Mouse (Mus musculus) left cerebral cortex, postnatal 14 days (tissue): ENCODE data around the gene Il10rb. TPM values are rescaled to one million over a fixed set of nuclear protein-coding genes. Genes with fewer than 3 reads are reported as not detected.

Source experiments
- DNase-seq, 2 experiments: peaks; one replicate each; pipeline ENCODE4 v3.0.0; 2021 to 2022; ENCODE audit warnings: low spot score in 2 of 2, mixed read lengths in 1 of 2
- intact Hi-C: fragments of 180-260 bp; cut with DNase I; formaldehyde crosslinking; loops from one replicate; pipeline ENCODE4 v1.15.1; 2025
- long read RNA-seq, 2 experiments: library from polyadenylated mRNA; stranded (forward); transcript quantifications; one replicate each; pipeline ENCODE4 v2.0.0; 2021
- total RNA-seq, 2 experiments: library from RNA; stranded (reverse); gene quantifications; 2 replicates each; pipeline ENCODE4 v1.2.3; 2021

Gene Il10rb
- 1 to 10 TPM; 8.7 to 9.8 TPM for total RNA-seq
- long read RNA-seq, experiment 1, transcript Il10rb-201 (7 exons, 1,850 nt): major isoform, 10 of 10 reads
- long read RNA-seq, experiment 1, partial matches to known transcripts: 0 of 10 reads
- long read RNA-seq, experiment 1, other reads (novel, unspliced or antisense): 0 of 10 reads
- long read RNA-seq, experiment 2, transcript Il10rb-201 (7 exons, 1,850 nt): major isoform, 15 of 16 reads
- long read RNA-seq, experiment 2, partial matches to known transcripts: 1 of 16 reads
- long read RNA-seq, experiment 2, other reads (novel, unspliced or antisense): 0 of 16 reads

- DNase-seq: peak; percentile 38 to 49
- intact Hi-C loops: no loop called here
These were observed at the start of gene Il10rb for GRCm38 (mm10) chr16:91405640-91406584. Gene Il10rb, plus strand, starts transcription at chr16:91406164.

- DNase-seq: no peak
- intact Hi-C loops: loop anchor here (5.0 kb wide), 1 partner anchor 155 kb away; no protein-coding TSS in a partner anchor
These were observed 49.0 kb upstream of the Il10rb start for GRCm38 (mm10) chr16:91356760-91357525.

GRCm38 (mm10) chr16:91357526-91357900, 48.5 kb upstream of the Il10rb start:
- intact Hi-C loops: loop anchor here (5.0 kb wide), 1 partner anchor 155 kb away; no protein-coding TSS in a partner anchor
- no peak for DNase-seq

- intact Hi-C loops: loop anchor here (5.0 kb wide), 1 partner anchor 154 kb away; no protein-coding TSS in a partner anchor
- peak; percentile 77 to 78 for DNase-seq
These were observed 47.4 kb upstream of the Il10rb start for GRCm38 (mm10) chr16:91358555-91358954.

- no peak for DNase-seq
- intact Hi-C loops: loop anchor here (5.0 kb wide), 1 partner anchor 153 kb away; no protein-coding TSS in a partner anchor
These were observed 46.4 kb upstream of the Il10rb start for GRCm38 (mm10) chr16:91359531-91359930.

- DNase-seq: no peak
- intact Hi-C loops: no loop called here
These were observed 45.8 kb upstream of the Il10rb start for GRCm38 (mm10) chr16:91360162-91360561.

GRCm38 (mm10) chr16:91362006-91362405, 44.0 kb upstream of the Il10rb start:
- no peak for DNase-seq
- intact Hi-C loops: no loop called here

- no peak for DNase-seq
- intact Hi-C loops: no loop called here
These were observed 43.2 kb upstream of the Il10rb start for GRCm38 (mm10) chr16:91362616-91363272.

- DNase-seq: no peak
- intact Hi-C loops: no loop called here
These were observed 42.5 kb upstream of the Il10rb start for GRCm38 (mm10) chr16:91363483-91363882.

- DNase-seq: no peak
- intact Hi-C loops: no loop called here
These were observed 39.4 kb upstream of the Il10rb start for GRCm38 (mm10) chr16:91366567-91366966.

- intact Hi-C loops: no loop called here
- no peak for DNase-seq
These were observed 38.9 kb upstream of the Il10rb start for GRCm38 (mm10) chr16:91367066-91367465.

- intact Hi-C loops: loop anchor here (5.0 kb wide), 1 partner anchor 89 kb away; no protein-coding TSS in a partner anchor
- peak; percentile 70 to 72 for DNase-seq
These were observed 33.1 kb upstream of the Il10rb start, which contains the start of gene Ifnar2 for GRCm38 (mm10) chr16:91372577-91373472. Gene Ifnar2, plus strand, starts transcription at chr16:91372783.

GRCm38 (mm10) chr16:91373473-91374252, 32.3 kb upstream of the Il10rb start:
- DNase-seq: no peak
- intact Hi-C loops: loop anchor here (5.0 kb wide), 1 partner anchor 89 kb away; no protein-coding TSS in a partner anchor

- no peak for DNase-seq
- intact Hi-C loops: loop anchor here (5.0 kb wide), 1 partner anchor 88 kb away; no protein-coding TSS in a partner anchor
These were observed 31.7 kb upstream of the Il10rb start for GRCm38 (mm10) chr16:91374253-91374634.

- DNase-seq: peak; percentile 23 to 35
- intact Hi-C loops: no loop called here
These were observed 29.3 kb upstream of the Il10rb start for GRCm38 (mm10) chr16:91376701-91377100.

GRCm38 (mm10) chr16:91378431-91378986, 27.5 kb upstream of the Il10rb start:
- DNase-seq: no peak
- intact Hi-C loops: no loop called here

- DNase-seq: peak in 1 of 2 experiments; percentile 31
- intact Hi-C loops: no loop called here
These were observed 27.0 kb upstream of the Il10rb start for GRCm38 (mm10) chr16:91378991-91379390.
